Mouse (Mus musculus) lung, postnatal 4 days (tissue): ENCODE data around the gene Edem1.
A peak's percentile ranks its signal among the peaks of the same experiment; 100 is the strongest.

Source experiments
- DNase-seq, 2 experiments: peaks; one replicate each; pipeline ENCODE4 v3.0.0; 2021

Edem1 gene

GRCm38 (mm10) chr6:108876052-108876451, 47.6 kb downstream of the Edem1 start:
- DNase-seq = peak; percentile 12 to 27

DNA sequence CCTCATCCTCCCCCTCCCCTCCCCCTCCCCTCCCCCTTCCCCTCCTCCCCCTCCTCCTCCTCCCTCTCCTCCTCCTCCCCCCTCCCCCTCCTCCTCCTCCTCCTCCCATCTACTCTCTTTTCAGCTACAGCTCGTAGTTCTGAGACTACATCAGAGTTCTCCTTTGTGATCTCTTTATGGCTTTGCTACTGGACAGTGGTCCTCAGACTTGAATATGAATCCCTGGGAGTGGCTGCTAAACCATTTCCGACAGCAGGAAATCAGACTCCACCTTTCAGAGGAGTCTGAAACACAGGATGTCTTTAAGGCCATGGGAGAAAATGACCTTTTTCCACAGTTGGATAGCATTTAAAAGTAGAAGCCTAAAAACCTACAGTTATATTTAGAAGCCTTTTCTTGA, 48.0 kb downstream of the Edem1 start:
- no peak for DNase-seq

DNA sequence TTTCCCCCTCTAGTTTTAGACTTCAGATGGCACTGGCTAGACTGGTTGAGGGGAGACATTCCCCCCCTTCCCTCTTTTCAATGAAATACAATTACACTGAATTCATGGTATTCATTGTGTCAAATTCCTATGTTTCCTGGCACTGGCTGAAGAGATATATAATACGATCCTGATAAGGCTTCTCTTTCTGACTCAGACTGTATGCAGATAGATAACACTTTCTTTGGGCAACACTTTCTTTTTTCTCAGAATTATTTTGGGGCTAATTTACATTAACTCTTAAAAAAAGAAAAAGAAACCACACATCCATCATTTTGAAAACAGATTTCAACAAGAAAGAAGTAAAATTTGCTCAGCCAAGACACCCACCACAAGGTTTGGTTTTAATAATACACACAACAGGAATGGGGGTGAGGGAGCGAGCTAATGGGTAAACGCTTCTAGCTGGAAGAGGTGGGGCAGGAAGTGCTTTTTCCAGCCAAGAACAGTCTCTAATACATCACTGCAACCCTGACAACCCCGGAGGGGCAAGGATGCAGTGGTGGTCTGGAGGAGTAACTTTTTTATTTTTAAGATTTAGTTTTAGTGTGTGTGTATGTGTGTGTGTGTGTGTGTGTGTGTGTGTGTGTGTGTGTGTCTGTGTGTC, 52.0 kb downstream of the Edem1 start:
- DNase-seq = no peak

DNA sequence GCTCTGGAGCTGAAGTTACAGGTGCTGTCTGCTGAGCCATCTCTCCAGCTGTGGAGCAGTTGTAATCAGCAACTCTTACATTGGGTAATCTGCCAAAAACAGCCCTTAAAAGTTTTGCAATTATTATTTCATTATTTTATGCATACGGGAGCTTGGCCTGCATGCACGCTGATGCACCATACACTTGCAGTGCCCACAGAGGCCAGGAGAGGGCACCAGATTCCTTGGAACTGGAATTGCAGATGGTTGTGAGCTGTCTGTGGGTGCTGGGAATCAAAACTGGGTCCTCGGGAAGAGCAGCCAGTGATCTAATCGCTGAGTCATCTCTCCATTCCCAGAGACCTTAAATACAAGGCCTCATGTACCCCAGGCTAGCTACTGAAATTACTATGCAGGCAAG, 52.6 kb downstream of the Edem1 start:
- no peak for DNase-seq

GRCm38 (mm10) chr6:108883826-108884225, 55.4 kb downstream of the Edem1 start:
- no peak for DNase-seq

DNA sequence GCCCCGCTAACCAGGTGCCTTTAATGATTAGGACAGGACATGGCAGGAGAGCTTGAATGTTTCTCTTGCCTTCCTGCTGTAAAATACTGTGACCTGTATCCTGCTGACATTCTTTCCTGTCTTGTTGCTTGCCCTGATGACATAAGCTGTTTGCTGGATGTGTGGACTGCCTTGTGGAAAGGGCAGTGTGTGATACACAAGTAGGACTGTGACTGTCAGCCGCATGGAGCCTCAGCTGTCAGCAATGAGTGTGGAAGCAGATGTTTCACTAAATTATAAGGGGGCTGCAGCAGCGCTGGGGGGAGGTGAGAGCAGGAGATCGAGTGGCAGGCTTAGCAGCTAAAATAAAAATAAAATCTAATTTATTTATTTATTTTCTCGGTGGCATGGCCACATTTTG, 56.2 kb downstream of the Edem1 start:
- DNase-seq = no peak

GRCm38 (mm10) chr6:108886346-108886745, 57.9 kb downstream of the Edem1 start:
- no peak for DNase-seq

DNA sequence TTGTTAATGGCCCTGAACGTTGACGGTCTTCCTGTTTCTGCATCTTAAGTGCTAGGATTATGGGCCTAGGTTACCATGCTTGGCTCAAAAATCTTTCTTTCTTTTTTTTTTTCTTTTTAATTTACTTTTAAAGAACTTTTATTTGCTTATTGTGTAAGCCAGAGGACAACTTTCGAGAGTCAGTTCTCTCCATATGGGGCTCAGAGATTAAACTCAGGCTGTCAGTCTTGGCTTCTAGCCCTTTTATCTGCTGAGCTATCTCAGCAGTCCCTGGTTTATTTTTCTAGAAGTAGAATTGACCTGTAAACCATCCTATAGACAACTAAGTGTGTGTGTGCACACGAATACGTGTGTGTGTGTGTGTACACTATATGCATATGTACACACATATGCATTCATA, 64.1 kb downstream of the Edem1 start:
- no peak for DNase-seq

GRCm38 (mm10) chr6:108895129-108895528, 66.7 kb downstream of the Edem1 start:
- no peak for DNase-seq

DNA sequence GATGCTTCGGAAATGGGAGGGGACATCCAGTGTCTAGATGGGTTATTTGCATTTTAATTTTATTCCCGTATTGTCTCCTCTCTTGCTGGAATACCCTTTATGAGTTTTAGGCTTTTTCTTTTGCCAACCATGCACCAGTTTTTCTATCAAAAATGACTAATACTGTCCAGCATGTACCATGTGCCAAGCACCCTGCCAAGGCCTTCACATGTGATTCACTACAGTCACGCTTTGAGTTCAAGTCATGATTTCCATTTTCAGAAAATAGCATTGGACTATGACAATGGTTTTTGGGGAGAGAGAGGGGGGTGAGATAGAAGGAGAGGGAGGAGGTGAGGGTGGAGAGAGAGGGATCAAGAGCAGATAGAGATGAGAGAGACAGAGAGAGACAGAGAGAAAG, 67.5 kb downstream of the Edem1 start:
- no peak for DNase-seq

- no peak for DNase-seq
Measured at GRCm38 (mm10) chr6:108896525-108897087, 68.2 kb downstream of the Edem1 start.

GRCm38 (mm10) chr6:108899231-108899630, 70.8 kb downstream of the Edem1 start:
- DNase-seq = no peak

DNA sequence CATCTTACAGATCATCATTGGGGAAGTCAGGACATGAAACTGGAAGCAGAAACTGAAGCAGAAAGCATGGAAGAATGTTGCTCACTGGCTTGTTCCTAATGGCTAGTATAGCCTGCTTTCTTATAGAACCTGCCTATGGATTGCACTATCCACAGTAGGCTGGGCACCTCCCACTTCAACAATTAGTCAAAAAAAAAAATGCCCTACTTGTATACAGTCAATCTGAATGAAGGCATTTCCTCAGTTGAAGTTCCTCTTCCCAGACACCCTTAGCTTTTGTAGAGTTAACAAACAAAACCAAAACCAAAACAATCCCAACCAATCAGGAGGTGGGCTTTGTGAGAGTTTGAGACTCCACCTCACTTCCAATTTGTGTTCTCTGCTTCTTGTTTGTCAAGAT, 73.7 kb downstream of the Edem1 start:
- no peak for DNase-seq

GRCm38 (mm10) chr6:108903280-108903679, 74.8 kb downstream of the Edem1 start:
- no peak for DNase-seq

DNA sequence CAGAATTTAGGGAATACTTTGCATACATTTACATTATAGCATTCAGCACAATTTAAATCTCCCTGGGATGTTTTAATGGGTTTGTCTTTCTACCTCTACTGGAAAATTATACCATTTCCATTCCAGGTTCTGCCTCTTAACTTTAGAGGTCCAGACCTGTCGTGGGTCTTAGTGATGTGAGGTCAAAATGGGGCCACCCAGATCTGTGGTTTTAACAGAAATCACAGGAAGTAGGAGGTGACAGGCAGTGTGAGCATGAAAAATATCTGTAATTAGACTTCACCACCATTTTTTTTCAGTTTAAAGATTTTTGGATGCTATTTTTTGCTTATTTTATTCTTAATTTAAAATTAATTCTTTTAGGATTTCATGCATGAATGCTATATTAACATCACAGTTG, 78.1 kb downstream of the Edem1 start:
- no peak for DNase-seq
